Mouse (Mus musculus): Measurements from ENCODE around the gene Fzr1. TPM values are rescaled to one million over a fixed set of nuclear protein-coding genes. Genes with fewer than 3 reads are reported as not detected.
A peak's percentile ranks its signal among the peaks of the same experiment; 100 is the strongest.

Gene Fzr1
- polyA plus RNA-seq, 1 experiment: 75.8 TPM

GRCm38 (mm10) chr10:81366477-81367206, 11.7 kb downstream of the Fzr1 start:
- WGBS: 58% methylated on average over 6 of the region's 6 CpGs
- TF ChIP-seq CTCF (IDR thresholded peaks at IDR 0.05; ENCODE audit: borderline replicate concordance, insufficient read depth, low read depth, low read length): no peak
- TF ChIP-seq POLR2A (IDR thresholded peaks at IDR 0.05; ENCODE audit: borderline replicate concordance, insufficient read depth, low read length): no peak

DNA sequence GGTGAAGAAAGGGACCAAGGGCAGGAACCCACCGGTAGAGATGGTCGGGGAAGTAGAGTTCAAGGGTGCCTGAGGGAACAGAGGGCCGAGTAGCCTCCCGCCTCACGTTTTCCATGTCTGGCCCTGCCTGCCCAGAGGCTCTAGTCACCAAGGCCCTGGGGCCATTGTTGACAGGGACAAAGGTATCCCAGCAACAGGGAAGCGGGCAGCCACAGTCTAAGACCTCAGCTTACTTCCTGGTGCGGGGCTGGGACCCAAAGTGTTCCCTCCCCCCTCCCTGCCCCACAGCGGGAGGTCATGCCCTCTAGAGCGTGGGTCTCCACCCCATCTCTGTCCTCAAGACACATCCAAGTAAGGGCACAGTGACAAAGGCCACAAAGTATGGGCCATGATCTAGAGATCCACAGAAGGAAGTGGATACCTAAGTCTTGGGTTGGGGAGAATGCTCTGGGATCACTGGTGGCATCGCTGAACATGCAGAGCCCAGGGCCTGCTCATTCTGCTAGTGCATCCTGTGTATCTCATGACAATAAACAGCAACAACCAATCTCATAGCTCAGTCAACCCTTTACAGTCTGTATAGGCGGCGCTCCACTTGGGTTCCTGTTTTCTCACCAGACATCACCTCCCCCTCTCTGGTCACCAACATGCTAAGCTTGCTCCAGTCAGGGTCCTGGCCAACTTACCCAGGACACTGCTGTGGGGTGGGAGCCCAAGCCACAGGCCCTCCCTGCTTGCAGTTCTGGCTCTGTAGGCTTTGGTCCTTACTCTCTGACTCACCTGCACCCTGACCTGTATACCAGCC, 12.4 kb downstream of the Fzr1 start, which contains the start of gene 4930404N11Rik:
Gene 4930404N11Rik, minus strand, starts transcription at position 145 of the 805 bp plus-strand sequence.
- DNase-seq: no peak
- TF ChIP-seq CTCF (IDR thresholded peaks at IDR 0.05; ENCODE audit: borderline replicate concordance, insufficient read depth, low read depth, low read length) (no peak), POLR2A (IDR thresholded peaks at IDR 0.05; ENCODE audit: borderline replicate concordance, insufficient read depth, low read length) (no peak)
- no peak within 1 kb of the TSS for H3K27ac ChIP-seq (ENCODE audit: insufficient read depth, low read length)
- H3K27me3 ChIP-seq (ENCODE audit: control insufficient read depth, insufficient read depth, low read length): no peaks in the 10 kb centered on the region
- H3K4me1 ChIP-seq (ENCODE audit: control insufficient read depth, insufficient read depth, low read length): peaks cover 15% of the 10 kb centered on the region
- 44% methylated on average over 12 of the region's 12 CpGs for WGBS
- H3K4me3 ChIP-seq (replicated peaks; ENCODE audit: insufficient read depth, low read depth, low read length): no peak within 1 kb of the TSS

More at GRCm38 (mm10) chr10:81366477-81367206, 11.7 kb downstream of the Fzr1 start:
- DNase-seq: no peak
- H3K27ac ChIP-seq (ENCODE audit: insufficient read depth, low read length): no peak overlapping the region
- H3K4me3 ChIP-seq (replicated peaks; ENCODE audit: insufficient read depth, low read depth, low read length): no peak overlapping the region
- H3K27me3 ChIP-seq (ENCODE audit: control insufficient read depth, insufficient read depth, low read length): no peaks in the 10 kb centered on the region
- peaks cover 15% of the 10 kb centered on the region for H3K4me1 ChIP-seq (ENCODE audit: control insufficient read depth, insufficient read depth, low read length)

- Histone ChIP-seq H3K4me1 (ENCODE audit: control insufficient read depth, insufficient read depth, low read length) (peaks cover 16% of the 10 kb centered on the region), H3K27ac (ENCODE audit: insufficient read depth, low read length) (no peak overlapping the region), H3K27me3 (ENCODE audit: control insufficient read depth, insufficient read depth, low read length) (no peaks in the 10 kb centered on the region), H3K4me3 (replicated peaks; ENCODE audit: insufficient read depth, low read depth, low read length) (no peak overlapping the region)
- 38% methylated on average over 4 of the region's 4 CpGs for WGBS
- peak in 1 of 2 experiments; percentile 41 for DNase-seq
- TF ChIP-seq CTCF (IDR thresholded peaks at IDR 0.05; ENCODE audit: borderline replicate concordance, insufficient read depth, low read depth, low read length) (no peak), POLR2A (IDR thresholded peaks at IDR 0.05; ENCODE audit: borderline replicate concordance, insufficient read depth, low read length) (no peak)
Measured at GRCm38 (mm10) chr10:81365073-81365472, 13.2 kb downstream of the Fzr1 start.

DNA sequence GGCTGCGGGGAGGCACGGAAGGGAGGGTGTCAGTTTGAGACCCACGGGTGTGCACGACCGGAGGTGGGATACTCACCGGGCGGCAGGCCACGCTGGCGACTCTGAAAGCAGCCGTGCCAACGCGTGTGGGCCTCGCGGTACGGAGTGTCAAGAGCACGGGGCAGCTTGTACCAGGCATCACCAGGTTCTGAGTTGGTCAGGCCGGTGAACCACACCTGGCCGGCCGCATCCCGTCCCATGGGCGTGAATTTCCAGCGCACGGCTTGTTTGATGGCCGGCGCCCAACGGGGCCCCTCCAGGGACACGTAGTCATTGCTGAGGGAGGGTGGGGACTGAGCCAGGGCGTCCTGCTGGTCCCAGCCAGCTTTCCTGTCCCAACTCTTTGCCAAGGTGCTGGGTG, 13.7 kb downstream of the Fzr1 start:
- no peak overlapping the region for H3K4me3 ChIP-seq (replicated peaks; ENCODE audit: insufficient read depth, low read depth, low read length)
- H3K27ac ChIP-seq (ENCODE audit: insufficient read depth, low read length): no peak overlapping the region
- TF ChIP-seq CTCF (IDR thresholded peaks at IDR 0.05; ENCODE audit: borderline replicate concordance, insufficient read depth, low read depth, low read length): no peak
- no peak for TF ChIP-seq POLR2A (IDR thresholded peaks at IDR 0.05; ENCODE audit: borderline replicate concordance, insufficient read depth, low read length)
- 15% methylated on average over 28 of the region's 28 CpGs for WGBS
- H3K4me1 ChIP-seq (ENCODE audit: control insufficient read depth, insufficient read depth, low read length): peaks cover 20% of the 10 kb centered on the region
- DNase-seq: peak in 1 of 2 experiments; percentile 53
- H3K27me3 ChIP-seq (ENCODE audit: control insufficient read depth, insufficient read depth, low read length): no peaks in the 10 kb centered on the region

- 46% methylated on average over 54 of the region's 54 CpGs for WGBS
- no peak overlapping the region for H3K4me3 ChIP-seq (replicated peaks; ENCODE audit: insufficient read depth, low read depth, low read length)
Measured at GRCm38 (mm10) chr10:81363436-81364346, 14.6 kb downstream of the Fzr1 start.

GRCm38 (mm10) chr10:81362336-81362949, 15.9 kb downstream of the Fzr1 start:
- H3K4me3 ChIP-seq (replicated peaks; ENCODE audit: insufficient read depth, low read depth, low read length): no peak overlapping the region
- H3K27ac ChIP-seq (ENCODE audit: insufficient read depth, low read length): no peak overlapping the region
- no peak for TF ChIP-seq POLR2A (IDR thresholded peaks at IDR 0.05; ENCODE audit: borderline replicate concordance, insufficient read depth, low read length)
- no peak for TF ChIP-seq CTCF (IDR thresholded peaks at IDR 0.05; ENCODE audit: borderline replicate concordance, insufficient read depth, low read depth, low read length)
- peaks cover 30% of the 10 kb centered on the region for H3K4me1 ChIP-seq (ENCODE audit: control insufficient read depth, insufficient read depth, low read length)
- no peaks in the 10 kb centered on the region for H3K27me3 ChIP-seq (ENCODE audit: control insufficient read depth, insufficient read depth, low read length)
- 82% methylated on average over 12 of the region's 12 CpGs for WGBS
- no peak for DNase-seq

More at GRCm38 (mm10) chr10:81363436-81364346, 14.6 kb downstream of the Fzr1 start:
- no peak for DNase-seq
- H3K27ac ChIP-seq (ENCODE audit: insufficient read depth, low read length): no peak overlapping the region
- peaks cover 27% of the 10 kb centered on the region for H3K4me1 ChIP-seq (ENCODE audit: control insufficient read depth, insufficient read depth, low read length)
- no peaks in the 10 kb centered on the region for H3K27me3 ChIP-seq (ENCODE audit: control insufficient read depth, insufficient read depth, low read length)
- TF ChIP-seq CTCF (IDR thresholded peaks at IDR 0.05; ENCODE audit: borderline replicate concordance, insufficient read depth, low read depth, low read length): no peak

DNA sequence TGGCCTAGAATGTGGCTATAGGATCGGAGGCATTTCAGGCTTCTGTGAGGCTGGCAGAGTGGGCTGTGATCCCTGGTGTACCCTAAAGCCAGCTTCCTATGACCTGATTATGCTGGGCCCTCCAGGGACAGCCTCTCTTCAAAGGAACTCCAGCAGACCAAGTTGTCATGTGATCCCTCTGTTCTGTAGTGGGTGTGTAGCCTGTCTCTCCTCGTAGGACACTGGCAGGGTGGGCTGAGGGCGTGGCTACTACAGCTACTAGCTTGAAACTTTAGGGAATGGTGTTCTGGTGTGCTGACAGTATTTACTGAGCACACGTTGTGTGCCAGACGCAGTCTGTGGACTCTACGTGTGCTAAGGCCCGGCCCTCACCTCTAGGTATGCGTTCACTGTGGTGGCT, 17.6 kb downstream of the Fzr1 start:
- Histone ChIP-seq H3K27ac (ENCODE audit: insufficient read depth, low read length) (no peak overlapping the region), H3K27me3 (ENCODE audit: control insufficient read depth, insufficient read depth, low read length) (no peaks in the 10 kb centered on the region), H3K4me3 (replicated peaks; ENCODE audit: insufficient read depth, low read depth, low read length) (no peak overlapping the region), H3K4me1 (ENCODE audit: control insufficient read depth, insufficient read depth, low read length) (peaks cover 34% of the 10 kb centered on the region)
- no peak for DNase-seq
- WGBS: 74% methylated on average over 8 of the region's 8 CpGs
- TF ChIP-seq CTCF (IDR thresholded peaks at IDR 0.05; ENCODE audit: borderline replicate concordance, insufficient read depth, low read depth, low read length): no peak
- no peak for TF ChIP-seq POLR2A (IDR thresholded peaks at IDR 0.05; ENCODE audit: borderline replicate concordance, insufficient read depth, low read length)

All from cerebellum, adult 2 months (tissue).